Mouse (Mus musculus): ENCODE data around the gene Tgfbr3l. TPM values are rescaled to one million over a fixed set of nuclear protein-coding genes. Genes with fewer than 3 reads are reported as not detected.
A peak's percentile ranks its signal among the peaks of the same experiment; 100 is the strongest.

The Tgfbr3l gene
- polyA plus RNA-seq, 1 experiment from 2014 or later = 4.6 TPM

DNA sequence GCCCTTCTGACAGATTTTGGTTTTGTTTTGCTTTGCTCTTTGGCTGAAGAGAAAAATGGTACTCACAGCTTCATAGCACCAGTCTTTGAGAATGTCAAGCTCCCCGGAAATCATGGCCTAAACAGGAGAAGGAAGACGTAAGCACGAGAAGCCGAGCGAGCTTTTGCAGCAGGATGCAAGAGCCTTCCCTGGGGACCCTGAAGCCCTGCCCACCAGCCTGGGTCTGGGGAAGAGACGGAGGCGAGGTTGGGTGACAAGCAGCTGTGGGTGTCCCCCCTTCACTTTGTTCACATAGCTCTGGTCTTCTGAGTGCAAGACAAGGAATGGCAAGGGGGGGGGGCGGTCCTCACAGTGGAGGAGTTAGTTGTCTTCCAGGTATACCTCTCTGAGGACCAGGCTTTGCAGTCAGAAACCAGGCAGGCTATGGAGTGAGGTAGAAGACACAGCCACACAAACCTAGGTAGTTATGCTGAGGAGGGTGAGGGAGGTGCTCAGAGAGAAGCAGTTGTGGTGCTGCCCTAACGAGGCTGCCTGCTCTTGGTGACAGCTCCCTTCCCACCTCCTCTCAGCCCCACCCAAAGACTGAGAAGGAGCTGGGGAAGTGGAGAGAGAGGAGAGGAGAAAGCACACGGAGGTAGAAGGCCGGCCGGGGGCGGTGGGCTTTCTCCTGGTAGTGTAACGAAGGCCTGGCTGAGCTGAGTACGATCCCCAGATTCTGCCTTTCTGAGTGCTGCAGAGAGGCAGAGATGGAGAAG, 17.3 kb downstream of the Tgfbr3l start:
- Histone ChIP-seq H3K9me3 (ENCODE audit: control insufficient read depth, low read length) (no peaks in the 10 kb centered on the region), H3K4me3 (replicated peaks; ENCODE audit: low read depth, low read length) (no peak overlapping the region), H3K4me1 (ENCODE audit: control insufficient read depth, insufficient read depth, low read length) (no peaks in the 10 kb centered on the region), H3K4me2 (ENCODE audit: low read length) (no peak overlapping the region), H3K27ac (replicated peaks; ENCODE audit: low read depth, low read length) (no peak overlapping the region), H3K27me3 (ENCODE audit: control insufficient read depth, insufficient read depth, low read length) (no peaks in the 10 kb centered on the region), H3K9ac (replicated peaks; ENCODE audit: low read length) (no peak overlapping the region), H3K36me3 (ENCODE audit: control insufficient read depth, insufficient read depth, low read length) (peaks cover 95% of the 10 kb centered on the region)
- WGBS = 94% methylated on average over 15 of the region's 15 CpGs
- no peak for DNase-seq
- ATAC-seq (ENCODE audit: low FRiP score, low TSS enrichment) = no peak

DNA sequence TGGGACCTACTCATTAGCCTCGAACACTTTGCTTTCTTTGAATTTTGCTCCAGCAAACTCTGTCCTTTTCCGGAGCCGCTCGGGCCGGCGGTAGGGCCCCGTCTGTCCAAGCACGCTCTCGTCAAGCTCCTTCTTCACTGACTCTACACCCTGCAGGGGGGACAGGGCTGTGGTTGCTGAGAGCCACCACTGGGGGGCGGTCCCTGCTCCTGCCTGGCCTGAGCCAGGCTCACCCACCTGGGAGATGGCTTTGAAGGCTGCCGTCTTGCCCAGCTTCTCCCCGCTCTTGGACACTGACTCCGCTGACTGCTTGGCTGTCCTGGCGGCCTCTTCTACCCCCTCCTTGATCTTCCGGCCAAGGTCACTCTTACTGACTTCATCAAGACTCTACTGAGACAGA, 19.6 kb downstream of the Tgfbr3l start:
- no peaks in the 10 kb centered on the region for H3K9me3 ChIP-seq (ENCODE audit: control insufficient read depth, low read length)
- H3K9ac ChIP-seq (replicated peaks; ENCODE audit: low read length) = no peak overlapping the region
- no peaks in the 10 kb centered on the region for H3K27me3 ChIP-seq (ENCODE audit: control insufficient read depth, insufficient read depth, low read length)
- H3K36me3 ChIP-seq (ENCODE audit: control insufficient read depth, insufficient read depth, low read length) = peaks cover 92% of the 10 kb centered on the region
- H3K27ac ChIP-seq (replicated peaks; ENCODE audit: low read depth, low read length) = no peak overlapping the region
- H3K4me2 ChIP-seq (ENCODE audit: low read length) = no peak overlapping the region
- H3K4me3 ChIP-seq (replicated peaks; ENCODE audit: low read depth, low read length) = no peak overlapping the region
- 0 out of 2 replicates have a peak, but pooled peaks have one; percentile 50 for ATAC-seq (ENCODE audit: low FRiP score, low TSS enrichment)
- WGBS = 76% methylated on average over 15 of the region's 15 CpGs
- DNase-seq = peak; percentile 36
- H3K4me1 ChIP-seq (ENCODE audit: control insufficient read depth, insufficient read depth, low read length) = no peaks in the 10 kb centered on the region

DNA sequence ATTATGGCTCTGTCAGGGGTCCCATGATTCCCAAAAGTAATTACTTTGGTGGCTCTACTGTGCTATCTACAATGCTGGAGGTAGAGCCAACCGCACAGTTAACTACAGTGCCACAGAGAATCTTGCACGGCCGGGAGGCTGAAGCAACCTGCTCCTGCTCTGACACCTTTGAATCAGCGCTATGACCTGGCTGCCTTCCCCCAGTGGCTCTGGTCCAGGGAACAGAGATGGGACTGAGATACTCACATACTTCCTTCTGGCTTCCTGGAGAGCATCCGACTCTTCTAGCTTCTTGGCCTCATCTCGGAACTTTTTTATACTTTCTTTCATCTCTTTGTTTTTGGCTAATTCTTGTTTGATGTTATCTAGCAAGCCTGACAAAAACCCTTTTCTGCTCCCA, 21.6 kb downstream of the Tgfbr3l start:
- peaks cover 86% of the 10 kb centered on the region for H3K36me3 ChIP-seq (ENCODE audit: control insufficient read depth, insufficient read depth, low read length)
- no peaks in the 10 kb centered on the region for H3K27me3 ChIP-seq (ENCODE audit: control insufficient read depth, insufficient read depth, low read length)
- no peak overlapping the region for H3K27ac ChIP-seq (replicated peaks; ENCODE audit: low read depth, low read length)
- no peak for DNase-seq
- WGBS = 97% methylated on average over 6 of the region's 6 CpGs
- ATAC-seq (ENCODE audit: low FRiP score, low TSS enrichment) = no peak
- no peaks in the 10 kb centered on the region for H3K4me1 ChIP-seq (ENCODE audit: control insufficient read depth, insufficient read depth, low read length)
- no peak overlapping the region for H3K9ac ChIP-seq (replicated peaks; ENCODE audit: low read length)
- no peaks in the 10 kb centered on the region for H3K9me3 ChIP-seq (ENCODE audit: control insufficient read depth, low read length)
- no peak overlapping the region for H3K4me3 ChIP-seq (replicated peaks; ENCODE audit: low read depth, low read length)
- H3K4me2 ChIP-seq (ENCODE audit: low read length) = no peak overlapping the region

DNA sequence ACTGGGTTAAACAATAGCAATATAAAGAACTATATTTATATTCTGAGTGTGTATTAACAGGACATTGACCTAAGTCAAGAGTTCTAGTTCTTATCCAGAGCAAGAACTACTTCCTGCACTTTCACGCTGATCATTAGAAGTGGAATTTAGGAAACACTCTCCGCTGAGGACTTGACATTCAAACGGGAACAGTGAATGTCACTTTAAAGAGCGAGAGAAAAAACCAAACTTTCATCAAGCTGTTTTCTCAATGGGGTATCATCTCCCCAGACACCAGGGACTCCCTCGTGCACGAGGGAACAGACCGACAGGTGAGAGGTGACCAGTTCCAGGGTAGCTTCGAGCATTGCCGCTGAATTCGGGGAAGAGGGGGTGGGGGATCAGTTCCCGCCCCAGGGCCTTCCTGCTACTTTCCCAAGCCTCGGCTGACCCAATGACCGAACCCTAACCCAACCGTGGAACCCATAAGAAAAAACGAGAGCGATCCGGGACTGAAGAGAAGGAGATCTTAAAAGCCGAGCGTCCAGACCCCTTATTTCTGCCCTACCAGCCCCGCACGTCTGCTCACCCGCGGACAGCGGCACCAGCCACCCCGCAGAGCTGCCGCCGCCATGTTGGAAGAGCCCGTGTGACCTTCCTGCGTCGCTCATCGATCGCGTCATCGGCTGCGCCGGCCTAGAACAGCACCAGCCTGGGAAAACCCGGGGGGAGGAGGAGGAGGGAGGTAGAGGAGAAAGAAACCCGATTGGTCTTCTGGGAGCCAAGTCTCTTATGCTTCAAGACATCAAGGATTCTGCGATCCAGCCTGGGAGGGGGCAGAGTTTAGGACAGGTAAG, 27.5 kb downstream of the Tgfbr3l start, which contains the start of gene Timm44:
Timm44 (minus strand) TSS at position 639 of the 836 bp plus-strand sequence.
- H3K4me2 ChIP-seq (ENCODE audit: low read length) = peak within 1 kb of the TSS; percentile 60
- peak within 1 kb of the TSS; percentile 66 for H3K27ac ChIP-seq (replicated peaks; ENCODE audit: low read depth, low read length)
- ATAC-seq (ENCODE audit: low FRiP score, low TSS enrichment) = peak; percentile 98
- WGBS = under 1% methylated on average over 39 of the region's 39 CpGs
- no peaks in the 10 kb centered on the region for H3K27me3 ChIP-seq (ENCODE audit: control insufficient read depth, insufficient read depth, low read length)
- no peaks in the 10 kb centered on the region for H3K4me1 ChIP-seq (ENCODE audit: control insufficient read depth, insufficient read depth, low read length)
- H3K4me3 ChIP-seq (replicated peaks; ENCODE audit: low read depth, low read length) = peak within 1 kb of the TSS; percentile 70
- H3K9ac ChIP-seq (replicated peaks; ENCODE audit: low read length) = peak within 1 kb of the TSS; percentile 71
- peaks cover 32% of the 10 kb centered on the region for H3K36me3 ChIP-seq (ENCODE audit: control insufficient read depth, insufficient read depth, low read length)
- peak; percentile 99 for DNase-seq
- H3K9me3 ChIP-seq (ENCODE audit: control insufficient read depth, low read length) = no peaks in the 10 kb centered on the region

DNA sequence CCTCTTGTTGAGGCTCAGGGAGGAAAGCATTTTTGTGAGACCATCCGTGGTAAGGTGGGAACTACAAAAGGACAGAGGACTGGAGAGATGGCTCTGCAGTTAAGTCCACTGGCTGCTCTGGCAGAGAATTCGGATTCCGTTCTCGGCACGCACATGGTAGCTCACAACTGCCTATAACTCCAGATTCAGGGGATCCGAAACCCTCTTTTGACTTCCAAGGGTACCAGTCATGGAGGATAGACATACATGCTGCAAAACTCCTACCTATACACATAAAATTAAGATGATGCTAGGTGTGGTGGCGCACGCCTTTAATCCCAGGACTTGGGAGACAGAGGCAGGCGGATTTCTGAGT, 28.1 kb downstream of the Tgfbr3l start:
- H3K27ac ChIP-seq (replicated peaks; ENCODE audit: low read depth, low read length) = peak overlapping the region; percentile 66
- H3K4me1 ChIP-seq (ENCODE audit: control insufficient read depth, insufficient read depth, low read length) = no peaks in the 10 kb centered on the region
- H3K9me3 ChIP-seq (ENCODE audit: control insufficient read depth, low read length) = no peaks in the 10 kb centered on the region
- H3K36me3 ChIP-seq (ENCODE audit: control insufficient read depth, insufficient read depth, low read length) = peaks cover 26% of the 10 kb centered on the region
- H3K4me3 ChIP-seq (replicated peaks; ENCODE audit: low read depth, low read length) = peak overlapping the region; percentile 70
- no peaks in the 10 kb centered on the region for H3K27me3 ChIP-seq (ENCODE audit: control insufficient read depth, insufficient read depth, low read length)
- WGBS = 26% methylated on average over 9 of the region's 9 CpGs
- DNase-seq (no peak), ATAC-seq (ENCODE audit: low FRiP score, low TSS enrichment) (no peak)
- H3K4me2 ChIP-seq (ENCODE audit: low read length) = peak overlapping the region; percentile 60
- peak overlapping the region; percentile 71 for H3K9ac ChIP-seq (replicated peaks; ENCODE audit: low read length)

DNA sequence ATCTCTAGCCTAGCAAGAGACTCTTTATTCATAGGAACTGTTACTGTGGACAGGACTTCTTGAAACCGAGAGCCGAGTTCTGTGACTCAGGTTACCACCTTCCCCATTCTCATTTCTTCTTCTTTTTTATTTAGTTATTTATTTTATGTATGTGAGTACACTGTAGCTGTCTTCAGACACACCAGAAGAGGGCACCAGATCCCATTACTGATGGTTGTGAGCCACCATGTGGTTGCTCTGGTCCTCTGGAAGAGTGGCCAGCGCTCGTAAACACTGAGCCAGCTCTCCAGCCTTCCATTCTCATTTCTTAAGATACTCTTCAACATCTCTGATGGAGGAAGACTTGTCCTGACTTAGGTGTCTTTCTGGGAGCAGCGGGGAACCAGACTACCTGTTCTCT, 44.7 kb downstream of the Tgfbr3l start:
- WGBS = 90% methylated on average over 5 of the region's 5 CpGs
- Histone ChIP-seq H3K9ac (replicated peaks; ENCODE audit: low read length) (no peak overlapping the region), H3K4me3 (replicated peaks; ENCODE audit: low read depth, low read length) (no peak overlapping the region), H3K4me2 (ENCODE audit: low read length) (no peak overlapping the region), H3K27ac (replicated peaks; ENCODE audit: low read depth, low read length) (no peak overlapping the region), H3K4me1 (ENCODE audit: control insufficient read depth, insufficient read depth, low read length) (no peaks in the 10 kb centered on the region), H3K9me3 (ENCODE audit: control insufficient read depth, low read length) (no peaks in the 10 kb centered on the region), H3K36me3 (ENCODE audit: control insufficient read depth, insufficient read depth, low read length) (peaks cover 90% of the 10 kb centered on the region), H3K27me3 (ENCODE audit: control insufficient read depth, insufficient read depth, low read length) (no peaks in the 10 kb centered on the region)
- ATAC-seq (ENCODE audit: low FRiP score, low TSS enrichment) (no peak), DNase-seq (no peak)

DNA sequence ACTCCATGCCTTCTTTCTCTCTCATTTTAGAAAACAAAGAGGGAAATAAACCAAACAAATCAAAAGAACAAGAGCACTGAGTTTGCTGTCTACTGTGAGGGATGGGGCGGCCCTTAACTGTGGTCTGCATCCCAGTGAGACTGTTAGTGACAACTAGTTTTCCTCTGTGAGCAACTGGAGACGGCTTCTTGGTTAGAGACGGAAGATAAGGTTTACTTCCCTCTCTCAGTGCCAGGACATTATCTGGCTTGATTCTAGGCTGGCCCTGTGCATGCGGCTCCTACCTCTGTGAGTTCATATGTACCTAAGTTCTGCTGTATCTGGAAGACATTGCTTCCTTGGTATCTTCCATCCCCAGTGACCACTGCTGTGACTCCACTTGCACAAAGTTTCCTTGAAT, 49.8 kb downstream of the Tgfbr3l start:
- H3K36me3 ChIP-seq (ENCODE audit: control insufficient read depth, insufficient read depth, low read length) = peaks cover 96% of the 10 kb centered on the region
- no peak overlapping the region for H3K27ac ChIP-seq (replicated peaks; ENCODE audit: low read depth, low read length)
- ATAC-seq (ENCODE audit: low FRiP score, low TSS enrichment) (no peak), DNase-seq (no peak)
- 97% methylated on average over 4 of the region's 4 CpGs for WGBS
- H3K4me1 ChIP-seq (ENCODE audit: control insufficient read depth, insufficient read depth, low read length) = no peaks in the 10 kb centered on the region
- H3K9me3 ChIP-seq (ENCODE audit: control insufficient read depth, low read length) = no peaks in the 10 kb centered on the region
- no peak overlapping the region for H3K4me3 ChIP-seq (replicated peaks; ENCODE audit: low read depth, low read length)
- H3K4me2 ChIP-seq (ENCODE audit: low read length) = no peak overlapping the region
- no peaks in the 10 kb centered on the region for H3K27me3 ChIP-seq (ENCODE audit: control insufficient read depth, insufficient read depth, low read length)
- no peak overlapping the region for H3K9ac ChIP-seq (replicated peaks; ENCODE audit: low read length)

Data from midbrain, embryonic 14.5 days (tissue).